Mouse (Mus musculus) bone marrow macrophage, adult 2 months (primary cell): ENCODE results near the gene Retreg1.

Source experiments
- CTCF ChIP-seq: IDR thresholded peaks from 2 replicates; pipeline ENCODE4 v1.5.1; 2012; ENCODE audit warnings: low read depth, mild to moderate bottlenecking, low read length, moderate library complexity
- POLR2A ChIP-seq: IDR thresholded peaks from 2 replicates; pipeline ENCODE4 v1.6.1; 2012; ENCODE audit warnings: mild to moderate bottlenecking, low read depth, low read length, borderline replicate concordance

DNA sequence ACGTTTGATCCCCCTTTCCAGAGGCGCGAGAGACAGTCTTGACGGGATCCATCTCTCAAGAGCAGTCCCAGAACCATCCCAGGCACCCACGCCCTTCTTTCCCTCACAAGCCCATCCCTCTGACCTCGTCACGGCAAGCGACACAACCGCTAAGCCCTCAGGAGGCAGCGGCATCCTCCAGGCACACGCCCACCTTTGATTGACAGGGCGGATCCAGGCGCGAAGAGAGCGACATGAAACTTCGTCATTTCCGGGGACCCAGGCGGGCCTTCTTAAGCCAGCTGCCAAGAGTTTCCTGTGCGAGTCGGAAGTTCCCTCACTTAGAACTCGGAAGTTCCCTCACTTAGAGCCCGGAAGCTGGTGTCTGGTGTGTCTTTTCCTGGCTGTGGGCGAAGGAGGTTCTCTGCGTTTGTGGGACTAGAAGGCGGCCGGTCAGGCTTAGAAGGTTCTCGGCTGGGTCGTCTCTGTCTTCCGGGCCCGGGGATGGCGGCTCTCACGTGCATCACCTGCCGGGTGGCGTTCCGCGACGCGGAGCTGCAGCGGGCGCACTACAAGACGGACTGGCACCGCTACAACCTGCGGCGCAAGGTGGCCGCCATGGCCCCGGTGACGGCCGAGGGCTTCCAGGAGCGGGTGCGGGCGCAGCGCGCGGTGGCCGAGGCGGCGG lies 141.2 kb downstream of the Retreg1 start, which contains the start of gene Zfp622:
- TF ChIP-seq CTCF (no peak), POLR2A (no peak)
